Mouse (Mus musculus) heart, postnatal 0 days (tissue): ENCODE measurements around the gene Oxa1l. TPM values are rescaled to one million over a fixed set of nuclear protein-coding genes. Genes with fewer than 3 reads are reported as not detected.

Experiments
- ATAC-seq: fragments of 200-750 bp; cut with Nextera tagmentation; 2 replicates; pipeline ENCODE4 v1.8.0; 2017; ENCODE audit warnings: low read depth, moderate number of reproducible peaks, moderate library complexity; ENCODE audit not compliant: insufficient read depth
- DNase-seq: peaks from one replicate; pipeline ENCODE4 v3.0.0-alpha.2; 2016; ENCODE audit warnings: low spot score
- H3K27ac ChIP-seq: fragments of 300-500 bp; sonication (generic); 2 replicates; pipeline ENCODE4 v1.5.1; 2014; ENCODE audit warnings: low read depth, mild to moderate bottlenecking
- H3K27me3 ChIP-seq: fragments of 300-500 bp; sonication (generic); 2 replicates; pipeline ENCODE4 v1.6.1; 2014; ENCODE audit warnings: low read length, mixed read lengths; ENCODE audit not compliant: control insufficient read depth, insufficient read depth
- H3K36me3 ChIP-seq: fragments of 300-500 bp; sonication (generic); replicated peaks from 2 replicates; pipeline ENCODE4 v1.6.1; 2014; ENCODE audit warnings: low read length, mixed read lengths; ENCODE audit not compliant: control insufficient read depth, insufficient read depth
- H3K4me1 ChIP-seq: fragments of 300-500 bp; sonication (generic); 2 replicates; pipeline ENCODE4 v1.6.1; 2014; ENCODE audit warnings: antibody characterized with exemption; ENCODE audit not compliant: control insufficient read depth, insufficient read depth
- H3K4me2 ChIP-seq: fragments of 300-500 bp; sonication (generic); 2 replicates; pipeline ENCODE4 v1.6.1; 2014; ENCODE audit warnings: low read depth, mild to moderate bottlenecking, low read length, moderate library complexity
- H3K4me3 ChIP-seq: fragments of 300-500 bp; sonication (generic); 2 replicates; pipeline ENCODE4 v1.5.1; 2014; ENCODE audit warnings: low read depth, low read length
- H3K9ac ChIP-seq: fragments of 300-500 bp; sonication (generic); replicated peaks from 2 replicates; pipeline ENCODE4 v1.6.1; 2014; ENCODE audit warnings: low read depth, low read length, mixed read lengths
- H3K9me3 ChIP-seq: fragments of 300-500 bp; sonication (generic); replicated peaks from 2 replicates; pipeline ENCODE4 v1.6.1; 2016; ENCODE audit warnings: low read length; ENCODE audit not compliant: control insufficient read depth
- CTCF ChIP-seq: IDR thresholded peaks from 2 replicates; pipeline ENCODE4 v1.5.1; 2016; ENCODE audit warnings: antibody characterized with exemption, control low read depth, low read depth
- EP300 ChIP-seq: IDR thresholded peaks from 2 replicates; pipeline ENCODE4 v1.6.1; 2016; ENCODE audit warnings: antibody characterized with exemption, low read depth
- WGBS: fragments of 180-500 bp; shearing (Covaris S2); extraction: QIAGEN DNeasy Blood & Tissue Kit; methylation state at CpG from one replicate; pipeline ENCODE4 v1.1.7; 2014; 5-methylcytosine and 5-hydroxymethylcytosine counted together
- polyA plus RNA-seq: library from polyadenylated mRNA; unstranded; fragments of >200 nt; fragmentation: Nextera tagmentation; extraction: Ambion mirVana; gene quantifications from 2 replicates; pipeline ENCODE4 v1.2.1, GENCODE M21; 2015
- total RNA-seq: library from RNA; depleted of rRNA; stranded (reverse); fragments of >200 nt; gene quantifications from 2 replicates; pipeline ENCODE4 v1.2.3, GENCODE M21; 2014; ENCODE audit warnings: low replicate concordance

Gene Oxa1l
- total and polyA plus RNA-seq, 2 experiments from 2014 or later, result 109 to 136 TPM

GRCm38 (mm10) chr14:54367429-54368060 is 6.9 kb downstream of the Oxa1l start:
- Histone ChIP-seq H3K4me1 (0 out of 2 replicates have a peak, but pooled peaks cover 2% of the 10 kb centered on the region), H3K9me3 (no peaks in the 10 kb centered on the region), H3K36me3 (peaks cover 77% of the 10 kb centered on the region), H3K27ac (no peak overlapping the region), H3K27me3 (no peaks in the 10 kb centered on the region), H3K4me3 (no peak overlapping the region), H3K4me2 (no peak overlapping the region), H3K9ac (no peak overlapping the region)
- ATAC-seq, result no peak
- DNase-seq, result no peak
- WGBS, result 74% methylated on average over 18 of the region's 18 CpGs
- no peak for TF ChIP-seq CTCF
- TF ChIP-seq EP300, result no peak

- no peak overlapping the region for H3K9ac ChIP-seq
- no peak overlapping the region for H3K4me2 ChIP-seq
- H3K9me3 ChIP-seq, result no peaks in the 10 kb centered on the region
- H3K27me3 ChIP-seq, result no peaks in the 10 kb centered on the region
- WGBS, result 93% methylated on average over 3 of the region's 3 CpGs
- no peak overlapping the region for H3K4me3 ChIP-seq
- H3K27ac ChIP-seq, result no peak overlapping the region
- peaks cover 60% of the 10 kb centered on the region for H3K36me3 ChIP-seq
- DNase-seq, result no peak
- no peak for TF ChIP-seq CTCF
- no peak for TF ChIP-seq EP300
- no peak for ATAC-seq
- H3K4me1 ChIP-seq, result no peaks in the 10 kb centered on the region
Observed at GRCm38 (mm10) chr14:54369372-54369771, 8.7 kb downstream of the Oxa1l start.

GRCm38 (mm10) chr14:54370595-54370994 is 10.0 kb downstream of the Oxa1l start:
- Histone ChIP-seq H3K9me3 (no peaks in the 10 kb centered on the region), H3K36me3 (peaks cover 54% of the 10 kb centered on the region), H3K27me3 (no peaks in the 10 kb centered on the region), H3K27ac (no peak overlapping the region), H3K4me3 (no peak overlapping the region), H3K4me1 (no peaks in the 10 kb centered on the region), H3K4me2 (no peak overlapping the region), H3K9ac (no peak overlapping the region)
- WGBS, result 92% methylated on average over 6 of the region's 6 CpGs
- no peak for TF ChIP-seq EP300
- no peak for TF ChIP-seq CTCF
- no peak for ATAC-seq
- DNase-seq, result no peak

- H3K36me3 ChIP-seq, result peaks cover 52% of the 10 kb centered on the region
- H3K9me3 ChIP-seq, result no peaks in the 10 kb centered on the region
- no peak for TF ChIP-seq CTCF
- TF ChIP-seq EP300, result no peak
- H3K27ac ChIP-seq, result no peak overlapping the region
- H3K4me1 ChIP-seq, result no peaks in the 10 kb centered on the region
- 97% methylated on average over 10 of the region's 10 CpGs for WGBS
- no peak for ATAC-seq
- no peak overlapping the region for H3K4me3 ChIP-seq
- no peaks in the 10 kb centered on the region for H3K27me3 ChIP-seq
- H3K9ac ChIP-seq, result no peak overlapping the region
- H3K4me2 ChIP-seq, result no peak overlapping the region
- DNase-seq, result no peak
Observed at GRCm38 (mm10) chr14:54371460-54371859, 10.8 kb downstream of the Oxa1l start.

GRCm38 (mm10) chr14:54372923-54373322 is 12.3 kb downstream of the Oxa1l start:
- Histone ChIP-seq H3K4me2 (no peak overlapping the region), H3K27ac (no peak overlapping the region), H3K36me3 (peaks cover 37% of the 10 kb centered on the region), H3K27me3 (no peaks in the 10 kb centered on the region), H3K9me3 (no peaks in the 10 kb centered on the region), H3K4me1 (no peaks in the 10 kb centered on the region), H3K4me3 (no peak overlapping the region), H3K9ac (no peak overlapping the region)
- no peak for DNase-seq
- no peak for ATAC-seq
- TF ChIP-seq EP300, result no peak
- TF ChIP-seq CTCF, result no peak
- 92% methylated on average over 9 of the region's 9 CpGs for WGBS

GRCm38 (mm10) chr14:54375916-54376315 is 15.3 kb downstream of the Oxa1l start:
- WGBS, result 80% methylated on average over 3 of the region's 3 CpGs
- H3K27me3 ChIP-seq, result no peaks in the 10 kb centered on the region
- DNase-seq (peak; percentile 26), ATAC-seq (no peak)
- no peak overlapping the region for H3K4me3 ChIP-seq
- H3K4me2 ChIP-seq, result no peak overlapping the region
- no peaks in the 10 kb centered on the region for H3K4me1 ChIP-seq
- no peaks in the 10 kb centered on the region for H3K9me3 ChIP-seq
- H3K27ac ChIP-seq, result no peak overlapping the region
- no peak for TF ChIP-seq EP300
- peak; percentile 51 for TF ChIP-seq CTCF
- H3K9ac ChIP-seq, result no peak overlapping the region
- H3K36me3 ChIP-seq, result peaks cover 8% of the 10 kb centered on the region
